19 mouse cellular contexts compared by ENCODE assay signal in the genomic region with DNA sequence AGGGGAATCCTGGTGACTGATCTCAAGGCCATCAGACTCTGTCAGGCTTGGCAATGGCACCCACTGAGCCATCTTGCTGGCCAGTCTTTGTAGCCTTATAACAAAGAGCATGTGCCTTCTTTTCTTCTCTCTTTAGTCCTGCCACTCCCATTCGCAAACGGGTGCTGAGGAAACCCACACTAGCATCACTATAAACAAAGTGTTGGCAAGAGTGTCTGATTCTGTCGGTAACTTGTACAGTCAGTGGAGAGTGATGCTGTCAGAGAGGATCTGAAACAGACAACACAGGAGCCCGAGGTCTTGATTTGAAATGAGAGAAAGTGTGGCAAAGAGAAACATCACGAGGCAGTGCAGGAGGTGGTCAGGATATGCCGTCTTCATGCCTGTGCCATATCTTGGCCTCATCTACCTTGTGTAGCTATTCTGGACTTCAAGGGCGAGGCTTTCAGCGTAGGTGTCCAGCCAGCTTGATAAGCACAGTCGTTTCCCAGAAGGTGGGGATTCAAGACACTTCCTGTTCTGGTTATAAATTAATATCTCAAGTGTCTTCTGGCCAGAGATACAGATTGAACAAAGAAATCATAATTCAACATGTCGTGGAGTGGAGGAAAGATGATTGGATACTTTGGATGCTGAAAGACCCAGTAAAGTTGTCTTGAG. TPM values are rescaled to one million over a fixed set of nuclear protein-coding genes. Genes with fewer than 3 reads are reported as not detected.
DNase-seq lines count a peak whose midpoint lies in the region; ATAC-seq and TF ChIP-seq lines count a peak whose summit lies in the region.
"Had no signal": no experiment of that assay in that cellular context is flagged by ENCODE, and none has a peak within 500 bp of the region (broad histone marks: within the 10 kb centered on the region; RNA-seq: fewer than 3 reads in every experiment).

No protein-coding gene starts in this region.

- peak; percentile 21 for DNase-seq in kidney, adult 11 months
- peak; percentile 35 for DNase-seq in lung, adult 2 months
- DNase-seq in lung, postnatal 4 days = peak; percentile 26 to 46
- no peak for DNase-seq in thymus, postnatal 10 days (ENCODE audit: low spot score in 2 of 2)
- DNase-seq: adrenal gland, postnatal 25 days; cerebellum, adult 8-10 months; gastrocnemius, postnatal 10 days; heart, postnatal 4 days; right cerebral cortex, adult 18-20 months; thymus, postnatal 14 days had no signal

- peaks cover 13% of the 10 kb centered on the region for H3K4me1 ChIP-seq in kidney, embryonic 14.5 days (ENCODE audit: control insufficient read depth, insufficient read depth, low read length)
- no peaks in the 10 kb centered on the region for H3K4me1 ChIP-seq in intestine, embryonic 16.5 days (ENCODE audit: control insufficient read depth, insufficient read depth, low read length)
- peaks cover 7% of the 10 kb centered on the region; the same call in 1 of the 2 replicates for H3K4me1 ChIP-seq in lung, adult 2 months (ENCODE audit: control insufficient read depth, insufficient read depth, low read length)
- peaks cover 2% of the 10 kb centered on the region; the same call in 1 of the 2 replicates for H3K4me1 ChIP-seq in midbrain, embryonic 16.5 days (ENCODE audit: control insufficient read depth, insufficient read depth, low read length)

- TF ChIP-seq POLR2A in lung, adult 2 months (IDR thresholded peaks at IDR 0.05; ENCODE audit: borderline replicate concordance, extremely low read depth, low read depth, low read length) = no peak

- no peaks in the 10 kb centered on the region for H3K27me3 ChIP-seq in kidney, embryonic 14.5 days (ENCODE audit: control insufficient read depth, insufficient read depth, low read length)
- H3K27me3 ChIP-seq in intestine, embryonic 16.5 days (replicated peaks; ENCODE audit: control insufficient read depth, insufficient read depth, low read length) = no peaks in the 10 kb centered on the region
- H3K27me3 ChIP-seq in midbrain, embryonic 16.5 days (ENCODE audit: control insufficient read depth, insufficient read depth, low read depth, low read length) = no peaks in the 10 kb centered on the region
- H3K27me3 ChIP-seq: neural tube, embryonic 15.5 days had no signal

- no peaks in the 10 kb centered on the region for H3K36me3 ChIP-seq in kidney, embryonic 14.5 days (ENCODE audit: control insufficient read depth, insufficient read depth, low read length)
- H3K36me3 ChIP-seq in intestine, embryonic 16.5 days (ENCODE audit: control insufficient read depth, insufficient read depth, low read length) = no peaks in the 10 kb centered on the region
- no peaks in the 10 kb centered on the region for H3K36me3 ChIP-seq in midbrain, embryonic 16.5 days (ENCODE audit: control insufficient read depth, insufficient read depth, low read length)
- H3K36me3 ChIP-seq: midbrain, embryonic 10.5 days; neural tube, embryonic 15.5 days had no signal

- ATAC-seq in kidney, embryonic 14.5 days (ENCODE audit: low FRiP score, low TSS enrichment) = no peak
- ATAC-seq in intestine, embryonic 16.5 days = peak; percentile 67
- no peak for ATAC-seq in midbrain, embryonic 16.5 days
- ATAC-seq: forebrain, embryonic 16.5 days; inflammation-experienced regulatory T-cells, adult 6 months had no signal

- no peak for TF ChIP-seq CTCF in lung, adult 2 months (IDR thresholded peaks at IDR 0.05; ENCODE audit: insufficient read depth, low read length)

- H3K9me3 ChIP-seq in kidney, embryonic 14.5 days (ENCODE audit: control insufficient read depth, low read length) = no peaks in the 10 kb centered on the region
- H3K9me3 ChIP-seq in intestine, embryonic 16.5 days (ENCODE audit: control insufficient read depth, low read length) = no peaks in the 10 kb centered on the region
- H3K9me3 ChIP-seq in midbrain, embryonic 16.5 days (replicated peaks; ENCODE audit: control insufficient read depth, low read length, poor library complexity, severe bottlenecking) = no peaks in the 10 kb centered on the region
- H3K9me3 ChIP-seq: midbrain, embryonic 10.5 days; neural tube, embryonic 15.5 days had no signal

- H3K27ac ChIP-seq in kidney, embryonic 14.5 days (ENCODE audit: low read depth, low read length) = no peak overlapping the region
- H3K27ac ChIP-seq in intestine, embryonic 16.5 days (ENCODE audit: low read length) = no peak overlapping the region
- H3K27ac ChIP-seq in midbrain, embryonic 16.5 days (ENCODE audit: low read length) = no peak overlapping the region
- H3K27ac ChIP-seq: hindbrain, embryonic 14.5 days; left cerebral cortex, adult 2 months; midbrain, embryonic 10.5 days; neural tube, embryonic 15.5 days had no signal

- 76% methylated on average over 10 of the region's 10 CpGs for WGBS in kidney, embryonic 14.5 days
- 52% methylated on average over 10 of the region's 10 CpGs for WGBS in intestine, embryonic 16.5 days
- 21% methylated on average over 10 of the region's 10 CpGs for WGBS in lung, adult 2 months
- WGBS in midbrain, embryonic 16.5 days = 84% methylated on average over 10 of the region's 10 CpGs

- no peak overlapping the region for H3K4me2 ChIP-seq in kidney, embryonic 14.5 days (replicated peaks; ENCODE audit: low read depth, low read length)
- H3K4me2 ChIP-seq in intestine, embryonic 16.5 days (ENCODE audit: low read depth, low read length) = no peak overlapping the region
- H3K4me2 ChIP-seq in midbrain, embryonic 16.5 days (ENCODE audit: low read length) = no peak overlapping the region
- H3K4me2 ChIP-seq: hindbrain, embryonic 14.5 days; neural tube, embryonic 15.5 days had no signal

- no peak overlapping the region for H3K4me3 ChIP-seq in kidney, embryonic 14.5 days (ENCODE audit: low read length)
- no peak overlapping the region for H3K4me3 ChIP-seq in intestine, embryonic 16.5 days (ENCODE audit: low read length)
- peak overlapping the region; percentile 36 for H3K4me3 ChIP-seq in lung, adult 2 months (replicated peaks; ENCODE audit: extremely low read depth, low read depth, low read length)
- H3K4me3 ChIP-seq in midbrain, embryonic 16.5 days (ENCODE audit: low read depth, low read length) = no peak overlapping the region
- H3K4me3 ChIP-seq: left cerebral cortex, adult 2 months; midbrain, embryonic 10.5 days; neural tube, embryonic 15.5 days had no signal

- H3K9ac ChIP-seq in kidney, embryonic 14.5 days (ENCODE audit: low read depth, low read length) = no peak overlapping the region
- H3K9ac ChIP-seq in intestine, embryonic 16.5 days (ENCODE audit: low read depth, low read length) = no peak overlapping the region
- H3K9ac ChIP-seq in midbrain, embryonic 16.5 days (ENCODE audit: low read depth, low read length) = no peak overlapping the region
- H3K9ac ChIP-seq: hindbrain, embryonic 14.5 days; neural tube, embryonic 15.5 days had no signal

RNA-seq across cellular contexts. Expression of a gene that starts 40.7 kb away (rescaled TPM):
- 8.7 and 18.2 TPM in 2 replicates for polyA plus RNA-seq in kidney, embryonic 14.5 days (2014; fragmentation: Nextera tagmentation; extraction: Ambion mirVana)
- 6.2 and 7.6 TPM in 2 replicates for polyA plus RNA-seq in intestine, embryonic 16.5 days (2015; fragmentation: Nextera tagmentation; extraction: Ambion mirVana)
- 39.9 and 52.3 TPM in 2 replicates for polyA plus RNA-seq in lung, adult 2 months (2012; rRNA removed)
- polyA plus RNA-seq in midbrain, embryonic 16.5 days (2015; fragmentation: Nextera tagmentation; extraction: Ambion mirVana) = 7.2 and 7.6 TPM in 2 replicates

RNA-seq across cellular contexts. Expression of a gene that starts 44.2 kb away (rescaled TPM):
- 2.5 and 3.1 TPM in 2 replicates for polyA plus RNA-seq in kidney, embryonic 14.5 days (2014; fragmentation: Nextera tagmentation; extraction: Ambion mirVana)
- 2.9 and 3.1 TPM in 2 replicates for polyA plus RNA-seq in intestine, embryonic 16.5 days (2015; fragmentation: Nextera tagmentation; extraction: Ambion mirVana)
- polyA plus RNA-seq in lung, adult 2 months (2012; rRNA removed) = 4.4 and 5.8 TPM in 2 replicates
- polyA plus RNA-seq in midbrain, embryonic 16.5 days (2015; fragmentation: Nextera tagmentation; extraction: Ambion mirVana) = 19.3 and 19.9 TPM in 2 replicates

Comparison
In these comparisons a context has a peak if more than half of its experiments do, and no peak if none do; other contexts are left out.
1. DNase-seq: peak in kidney, adult 11 months (single experiment), lung, adult 2 months (single experiment) and lung, postnatal 4 days (2 of 2); none in thymus, postnatal 10 days (0 of 2).